Mouse (Mus musculus): Measurements from ENCODE around the gene Ppp1r36.

- TF ChIP-seq POLR2A (IDR thresholded peaks at IDR 0.05; ENCODE audit: control insufficient read depth, extremely low read depth, insufficient read depth, low read length, poor library complexity) (no peak), CTCF (IDR thresholded peaks at IDR 0.05; ENCODE audit: borderline replicate concordance, control insufficient read depth, extremely low read depth, insufficient read depth, low read length, poor library complexity) (no peak)
Observed at GRCm38 (mm10) chr12:76409166-76409565, 8.2 kb upstream of the Ppp1r36 start.

All from thymus, adult 2 months (tissue).